8 mouse cellular contexts compared by ENCODE assay signal in the genomic region with DNA sequence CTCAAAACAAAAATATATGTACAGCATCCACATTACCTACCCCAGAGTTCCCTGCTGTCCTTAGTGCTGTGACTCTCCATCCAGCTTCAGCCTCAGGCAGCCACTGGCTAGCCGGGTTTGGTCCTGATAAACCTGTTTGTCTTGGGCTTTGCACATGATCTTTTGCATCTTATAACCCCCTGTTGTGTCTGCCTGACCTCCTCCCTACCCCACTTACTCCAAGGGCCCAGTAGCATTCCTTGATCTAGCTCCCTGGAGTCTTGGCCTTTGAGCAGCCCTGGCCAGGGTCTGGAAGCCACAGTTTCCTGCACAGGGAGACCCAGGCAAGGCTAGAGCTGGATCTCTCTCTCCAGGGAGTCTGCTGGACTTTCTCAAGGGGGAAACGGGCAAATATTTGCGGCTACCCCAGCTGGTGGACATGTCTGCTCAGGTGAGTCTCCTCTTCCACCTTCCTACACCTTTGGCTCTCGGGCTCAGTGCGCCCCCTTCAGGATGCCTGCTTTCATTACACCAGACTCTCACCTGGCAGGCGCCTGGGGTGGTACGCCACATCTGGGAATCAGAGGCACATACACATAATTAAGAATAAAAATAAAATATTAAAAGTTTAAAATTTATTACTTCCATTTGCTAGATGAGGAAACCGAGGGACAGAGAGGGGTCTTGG. TPM values are rescaled to one million over a fixed set of nuclear protein-coding genes. Genes with fewer than 3 reads are reported as not detected.
DNase-seq lines count a peak whose midpoint lies in the region; ATAC-seq and TF ChIP-seq lines count a peak whose summit lies in the region.
"Had no signal": no experiment of that assay in that cellular context is flagged by ENCODE, and none has a peak within 500 bp of the region (broad histone marks: within the 10 kb centered on the region; RNA-seq: fewer than 3 reads in every experiment).

No protein-coding gene starts in this region.

- no peak overlapping the region for H3K9ac ChIP-seq in liver, embryonic 11.5 days (ENCODE audit: low read depth, low read length)
- H3K9ac ChIP-seq in ES-E14 (ENCODE audit: insufficient read depth, low read depth, low read length, poor library complexity, severe bottlenecking) = no peak overlapping the region
- H3K9ac ChIP-seq: heart, embryonic 15.5 days had no signal

- in situ Hi-C loops in ES-E14 (cut with MboI; ENCODE audit: low sequenced_read_pairs in 2 of 2, unreplicated experiment in 2 of 2) = loop anchor here (10.0 kb wide), 1 partner anchor 123 kb away; the partner anchor contains the start of gene Ghrh (in 2 of the 2)

- H3K27me3 ChIP-seq in liver, embryonic 11.5 days (replicated peaks; ENCODE audit: control insufficient read depth, insufficient read depth, low read length) = no peaks in the 10 kb centered on the region
- H3K27me3 ChIP-seq: heart, embryonic 15.5 days had no signal

- no peaks in the 10 kb centered on the region for H3K9me3 ChIP-seq in liver, embryonic 11.5 days (ENCODE audit: control insufficient read depth, low read length)
- H3K9me3 ChIP-seq in ES-E14 (ENCODE audit: control insufficient read depth, insufficient read depth, low read depth, low read length) = no peaks in the 10 kb centered on the region
- H3K9me3 ChIP-seq: heart, embryonic 15.5 days had no signal

- no peak for ATAC-seq in liver, embryonic 11.5 days (replicated peaks; ENCODE audit: low FRiP score)
- 0 out of 2 replicates have a peak, but pooled peaks have one; percentile 39 for ATAC-seq in common myeloid progenitor, adult 5-6 weeks (replicated peaks; ENCODE audit: low read depth, poor library complexity, severe bottlenecking)

- DNase-seq in liver (peak; percentile 39), ES-E14 (ENCODE audit: low read depth, low spot score) (no peak)
- no peak for DNase-seq in liver, embryonic 11.5 days (ENCODE audit: low spot score)
- DNase-seq in spleen, adult 18-20 months = peak; percentile 18 to 53
- no peak for DNase-seq in heart, adult 18-20 months
- no peak for DNase-seq in embryo, embryonic 9.5 days (ENCODE audit: extremely low spot score)

- peaks cover 19% of the 10 kb centered on the region for H3K4me1 ChIP-seq in liver, embryonic 11.5 days (replicated peaks; ENCODE audit: control insufficient read depth, insufficient read depth, low read length)
- peaks cover 6 to 56% of the 10 kb centered on the region in 2 experiments; a peak in 3 of 4 replicates for H3K4me1 ChIP-seq in ES-E14 (ENCODE audit: control insufficient read depth in 2 of 2, insufficient read depth in 2 of 2, low read length in 2 of 2, poor library complexity in 1 of 2)

- 60% methylated on average over 8 of the region's 8 CpGs for WGBS in liver, embryonic 11.5 days

- H3K27ac ChIP-seq in liver, embryonic 11.5 days (ENCODE audit: low read depth, low read length) = no peak overlapping the region
- H3K27ac ChIP-seq in ES-E14 (ENCODE audit: insufficient read depth, low read depth, low read length, poor library complexity, severe bottlenecking) = peak overlapping the region; percentile 82
- H3K27ac ChIP-seq: heart, embryonic 15.5 days had no signal

- peaks cover 13% of the 10 kb centered on the region for H3K36me3 ChIP-seq in liver, embryonic 11.5 days (ENCODE audit: control insufficient read depth, insufficient read depth, low read length)
- H3K36me3 ChIP-seq in ES-E14 (ENCODE audit: control insufficient read depth, insufficient read depth, low read length, poor library complexity, severe bottlenecking) = peaks cover 27% of the 10 kb centered on the region; the same call in 1 of the 2 replicates

- H3K4me2 ChIP-seq in liver, embryonic 11.5 days = no peak overlapping the region
- H3K4me2 ChIP-seq: heart, embryonic 15.5 days had no signal

- no peak overlapping the region for H3K4me3 ChIP-seq in liver, embryonic 11.5 days (ENCODE audit: low read depth, low read length)
- no peak overlapping the region for H3K4me3 ChIP-seq in ES-E14 (ENCODE audit: insufficient read depth in 1 of 2, low read depth in 1 of 2, low read length in 2 of 2, poor library complexity in 1 of 2, severe bottlenecking in 1 of 2)
- H3K4me3 ChIP-seq: heart, embryonic 15.5 days had no signal

TF ChIP-seq in ES-E14, 5 proteins besides CTCF, POLR2A, EP300 and RAD21:
- TF ChIP-seq HCFC1 (IDR thresholded peaks at IDR 0.05; ENCODE audit: borderline replicate concordance, insufficient read depth, low read length) (no peak), CHD2 (IDR thresholded peaks at IDR 0.05; ENCODE audit: low read depth, low read length) (no peak), ZC3H11A (IDR thresholded peaks at IDR 0.05; ENCODE audit: borderline replicate concordance, low read depth, low read length) (no peak), ZNF384 (IDR thresholded peaks at IDR 0.05; ENCODE audit: low read depth, low read length) (no peak)

RNA-seq across cellular contexts. Expression of gene Src, which starts 50.0 kb away (rescaled TPM):
- 4.4 and 4.8 TPM in 2 replicates for polyA plus RNA-seq in liver, embryonic 11.5 days (2014; fragmentation: Nextera tagmentation; extraction: Ambion mirVana)
- 32.5 and 36.7 TPM in 2 replicates for total RNA-seq in ES-E14 (2012; rRNA removed)
- total RNA-seq in common myeloid progenitor, adult 5-6 weeks (2017) = 0.69 and 1.3 TPM in 2 replicates
- 1 to 10 TPM; 4.2 to 4.8 TPM for total RNA-seq in heart, adult 18-20 months (2021)

Comparison
In these comparisons a context has a peak if more than half of its experiments do, and no peak if none do; other contexts are left out.
1. DNase-seq: peak in liver (single experiment) and spleen, adult 18-20 months (2 of 2); none in liver, embryonic 11.5 days (single experiment), ES-E14 (single experiment), heart, adult 18-20 months (0 of 2) and embryo, embryonic 9.5 days (single experiment).